Mouse (Mus musculus): ENCODE data around the gene Noa1. TPM values are rescaled to one million over a fixed set of nuclear protein-coding genes. Genes with fewer than 3 reads are reported as not detected.
A peak's percentile ranks its signal among the peaks of the same experiment; 100 is the strongest.

Noa1 gene
- total RNA-seq (2018; cell fraction: chromatin; rRNA removed) = 10 to 100 TPM in 6 of 26 experiments, 1 to 10 TPM in 20; 2.4 to 16.2 (median 7.5) TPM
- total RNA-seq (2018; cell fraction: cytosol; rRNA removed) = 10 to 100 TPM in 22 of 26 experiments, 1 to 10 TPM in 4; 8.6 to 15.9 (median 11.5) TPM
- total RNA-seq (2018; cell fraction: nucleus; rRNA removed) = 10 to 100 TPM in 6 of 26 experiments, 1 to 10 TPM in 20; 3.2 to 13.7 (median 8.3) TPM
- 8.2 to 15.4 TPM (median 8.7 TPM) in 3 replicates for polyA plus RNA-seq (2018)

DNA sequence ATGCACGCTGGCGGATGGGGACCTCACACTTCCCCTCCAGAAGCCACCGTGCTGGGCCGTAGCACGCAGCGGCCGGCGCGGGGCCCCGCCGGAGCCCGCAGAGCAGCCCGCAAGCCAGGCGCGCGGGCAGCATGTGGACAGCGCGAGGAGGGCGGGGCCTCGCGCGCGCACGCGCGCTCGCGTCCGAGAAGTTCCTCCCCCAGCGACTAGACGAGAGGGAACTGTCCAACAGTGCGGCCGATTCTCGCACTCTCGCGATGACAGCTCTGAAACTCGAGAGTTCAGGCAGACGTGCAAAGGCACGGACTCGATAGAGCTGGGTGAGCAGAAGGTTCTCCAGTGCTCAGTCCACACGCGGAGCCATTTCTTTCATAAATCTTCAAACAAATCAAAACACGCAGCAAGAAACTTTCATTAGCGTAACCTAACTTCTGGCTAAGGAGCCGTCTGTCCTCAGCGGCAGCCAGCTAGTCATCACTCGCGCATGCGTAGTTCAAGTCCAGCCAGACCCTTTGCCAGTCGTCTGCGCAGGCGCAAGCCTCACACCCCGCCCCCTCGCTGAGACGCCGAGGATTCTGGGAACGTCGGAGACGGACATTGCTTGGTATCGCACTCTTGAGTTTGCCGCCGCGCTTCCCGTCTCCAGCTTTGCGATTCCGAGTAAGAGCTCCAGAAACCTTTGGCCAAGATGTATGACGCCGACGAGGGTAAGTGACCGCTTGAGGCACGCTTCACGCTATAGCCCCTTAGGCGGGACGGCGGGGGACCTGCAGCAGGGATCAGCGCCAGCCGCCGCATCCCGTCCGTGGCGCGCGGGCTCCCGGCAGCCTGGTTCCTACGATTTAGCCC lies at the start of gene Noa1, which contains the start of gene Polr2b:
Gene Noa1 (minus strand): TSS at position 161 of the 849 bp plus-strand sequence.
Gene Polr2b (plus strand): TSS at position 224 of the 849 bp plus-strand sequence.
- under 1% methylated on average over 81 of the region's 85 CpGs for WGBS (ENCODE audit: missing documents)
- Histone ChIP-seq H3K4me3 (ENCODE audit: inconsistent target) (peak within 1 kb of the TSS; percentile 63), H3K27ac (peak within 1 kb of the TSS; percentile 76), H3K79me2 (ENCODE audit: inconsistent target) (peaks cover 64% of the 10 kb centered on the region), H3K36me3 (ENCODE audit: inconsistent target) (peaks cover 21% of the 10 kb centered on the region; the same call in 1 of the 2 replicates)

DNA sequence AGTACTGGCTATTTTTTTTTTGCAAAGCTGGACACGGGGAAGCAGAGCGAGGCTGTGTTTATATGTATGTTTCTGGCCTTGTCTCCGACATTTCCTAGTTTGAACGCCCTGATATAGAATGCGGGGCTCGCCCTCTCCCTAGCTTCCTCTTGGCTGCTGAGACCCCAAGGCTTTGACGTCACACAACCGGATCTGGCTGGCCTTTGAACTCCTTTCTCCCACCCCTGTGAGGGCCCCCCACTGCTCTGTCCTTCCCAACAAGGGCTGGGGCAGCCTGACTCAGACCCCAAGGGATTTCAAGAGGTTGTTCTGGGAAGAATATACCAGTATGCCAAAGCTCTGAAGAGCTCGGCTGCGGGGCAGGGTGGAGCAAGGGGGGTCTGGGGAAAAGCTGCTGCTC lies 48.5 kb upstream of the Noa1 start:
- Histone ChIP-seq H3K27ac (no peak overlapping the region), H3K4me3 (ENCODE audit: inconsistent target) (peak overlapping the region; percentile 46), H3K36me3 (ENCODE audit: inconsistent target) (no peaks in the 10 kb centered on the region), H3K79me2 (ENCODE audit: inconsistent target) (no peaks in the 10 kb centered on the region)
- WGBS (ENCODE audit: missing documents) = 6% methylated on average over 10 of the region's 10 CpGs

DNA sequence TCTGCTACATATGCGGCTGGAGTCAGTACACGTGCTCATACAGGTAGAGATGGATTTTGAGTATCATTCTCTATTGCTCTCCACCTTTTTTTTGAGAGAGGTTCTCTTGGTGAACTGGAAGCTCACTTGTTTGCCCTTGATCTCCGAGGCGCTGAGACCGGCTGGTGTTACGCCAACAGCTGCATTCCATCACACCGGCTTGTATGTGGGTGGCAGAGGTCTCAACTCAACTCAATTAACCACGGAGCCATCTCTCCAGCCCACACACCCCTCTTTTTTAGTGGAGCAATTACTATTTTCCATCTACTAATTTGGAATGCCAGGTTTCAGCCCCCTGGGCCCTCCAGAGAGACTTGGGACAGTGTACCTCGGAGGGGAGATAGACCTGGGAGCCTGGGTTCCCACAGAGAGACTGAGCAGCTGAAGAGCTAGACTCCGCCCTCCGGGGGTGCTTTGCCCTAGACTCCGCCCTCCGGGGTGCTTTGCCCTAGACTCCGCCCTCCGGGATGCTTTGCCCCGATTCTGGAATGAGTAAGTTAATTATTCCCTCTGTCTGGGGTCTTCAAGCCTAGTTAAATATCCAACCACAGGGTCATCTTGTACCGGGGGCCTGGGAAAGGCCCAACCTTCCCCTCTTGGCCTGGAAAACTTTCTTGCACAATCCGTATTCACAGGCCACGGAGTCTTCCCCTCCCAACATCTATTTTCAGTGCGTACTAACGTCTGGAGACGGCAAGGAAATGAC lies 47.7 kb upstream of the Noa1 start:
- Histone ChIP-seq H3K36me3 (ENCODE audit: inconsistent target) (no peaks in the 10 kb centered on the region), H3K79me2 (ENCODE audit: inconsistent target) (no peaks in the 10 kb centered on the region), H3K27ac (no peak overlapping the region), H3K4me3 (ENCODE audit: inconsistent target) (peak overlapping the region; percentile 46)
- WGBS (ENCODE audit: missing documents) = 30% methylated on average over 22 of the region's 22 CpGs

DNA sequence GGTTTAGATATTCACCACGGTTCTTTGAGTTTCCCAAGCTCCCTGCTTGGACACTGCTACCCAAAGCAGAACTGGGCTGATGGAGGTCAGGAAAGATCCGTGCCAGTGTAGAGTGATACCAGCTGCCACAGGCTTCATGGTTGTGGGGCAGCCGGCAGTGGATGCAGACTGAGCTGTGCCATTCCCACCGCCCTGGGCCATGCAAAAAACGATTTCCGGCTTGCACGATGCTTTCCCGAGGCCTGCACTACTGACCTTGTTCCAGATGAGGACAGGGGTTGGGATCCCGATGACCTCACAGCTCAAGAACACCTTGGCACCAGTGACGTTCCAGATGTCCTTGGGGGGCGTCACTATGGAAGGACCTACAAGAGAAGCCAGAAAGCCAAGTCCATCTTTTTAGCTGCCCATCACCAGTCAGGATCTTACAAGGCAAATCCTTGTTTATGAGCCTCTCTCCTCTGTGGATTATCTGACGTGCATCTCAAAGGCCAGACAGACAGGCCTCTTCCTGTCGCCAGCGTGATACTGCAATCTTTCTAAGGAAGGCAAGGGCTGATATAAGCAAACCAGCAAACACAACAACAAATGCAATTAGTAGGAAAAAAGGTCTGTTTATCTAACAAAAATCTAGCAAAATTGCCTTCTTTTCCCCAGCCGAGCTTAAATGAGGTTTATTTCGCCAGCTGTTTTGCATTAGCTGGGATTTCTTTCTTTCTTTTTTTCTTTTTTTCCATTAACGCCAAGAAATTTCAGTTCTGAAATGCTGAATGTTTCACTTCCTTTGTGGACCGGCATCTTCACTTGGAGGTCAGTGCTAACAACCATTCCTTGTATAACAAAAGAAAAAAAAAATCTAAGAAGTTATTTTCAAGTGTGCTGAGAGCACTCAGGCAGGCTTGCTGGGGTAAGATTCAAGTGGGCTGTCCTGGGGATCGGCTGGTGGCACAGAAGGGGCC lies 45.7 kb upstream of the Noa1 start:
- Histone ChIP-seq H3K27ac (no peak overlapping the region), H3K79me2 (ENCODE audit: inconsistent target) (no peaks in the 10 kb centered on the region)

DNA sequence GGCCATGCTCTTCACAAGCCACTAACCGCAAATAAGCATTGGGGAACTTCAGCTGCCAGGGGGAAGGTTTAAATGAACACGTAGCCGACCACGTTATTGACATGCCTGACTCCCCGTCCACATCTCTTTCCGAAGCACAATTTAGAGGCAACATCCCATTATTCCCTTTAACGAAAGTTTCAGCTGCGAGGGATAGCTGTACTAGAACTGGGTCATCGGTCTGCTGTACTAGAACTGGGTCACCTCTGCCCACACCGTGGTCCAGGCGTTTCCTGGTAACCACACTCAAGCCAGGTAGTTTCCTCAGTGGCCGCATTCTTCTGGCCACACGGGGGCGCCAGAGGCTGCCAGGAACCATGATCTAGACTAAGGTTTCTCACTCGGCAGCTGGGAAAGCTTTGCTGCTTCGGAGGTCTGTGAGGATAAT lies 44.5 kb upstream of the Noa1 start:
- no peaks in the 10 kb centered on the region for H3K79me2 ChIP-seq (ENCODE audit: inconsistent target)
- whole genome bisulfite sequencing (ENCODE audit: missing documents) = 3% methylated on average over 16 of the region's 16 CpGs
- no peaks in the 10 kb centered on the region for H3K36me3 ChIP-seq (ENCODE audit: inconsistent target)
- no peak overlapping the region for H3K27ac ChIP-seq
- H3K4me3 ChIP-seq (ENCODE audit: inconsistent target) = no peak overlapping the region

More for the DNA sequence above, 45.7 kb upstream of the Noa1 start:
- Histone ChIP-seq H3K4me3 (ENCODE audit: inconsistent target) (no peak overlapping the region), H3K36me3 (ENCODE audit: inconsistent target) (no peaks in the 10 kb centered on the region)
- WGBS (ENCODE audit: missing documents) = 83% methylated on average over 19 of the region's 19 CpGs

DNA sequence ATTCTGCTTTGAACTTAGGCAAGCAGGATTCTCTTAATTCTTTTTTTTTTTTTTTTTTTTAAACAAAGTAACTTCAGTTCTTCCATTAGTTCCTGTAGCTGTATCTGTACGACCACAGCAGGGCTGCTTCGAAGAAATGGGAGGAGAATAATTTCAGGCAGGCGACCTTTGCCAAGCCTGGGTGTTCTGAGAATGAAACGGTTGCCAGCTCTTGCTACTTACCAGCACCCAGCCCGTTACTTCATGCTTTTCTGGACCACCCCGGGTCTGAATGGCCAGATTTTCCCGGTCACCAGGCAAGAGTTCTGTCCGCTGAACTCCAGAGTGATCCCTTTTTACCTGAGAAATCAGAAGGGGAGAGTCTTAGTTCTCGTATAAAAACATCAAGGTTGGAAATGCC lies 41.8 kb upstream of the Noa1 start:
- no peak overlapping the region for H3K27ac ChIP-seq
- WGBS (ENCODE audit: missing documents) = 90% methylated on average over 9 of the region's 9 CpGs
- no peak overlapping the region for H3K4me3 ChIP-seq (ENCODE audit: inconsistent target)
- no peaks in the 10 kb centered on the region for H3K79me2 ChIP-seq (ENCODE audit: inconsistent target)
- peaks cover 24% of the 10 kb centered on the region for H3K36me3 ChIP-seq (ENCODE audit: inconsistent target)

DNA sequence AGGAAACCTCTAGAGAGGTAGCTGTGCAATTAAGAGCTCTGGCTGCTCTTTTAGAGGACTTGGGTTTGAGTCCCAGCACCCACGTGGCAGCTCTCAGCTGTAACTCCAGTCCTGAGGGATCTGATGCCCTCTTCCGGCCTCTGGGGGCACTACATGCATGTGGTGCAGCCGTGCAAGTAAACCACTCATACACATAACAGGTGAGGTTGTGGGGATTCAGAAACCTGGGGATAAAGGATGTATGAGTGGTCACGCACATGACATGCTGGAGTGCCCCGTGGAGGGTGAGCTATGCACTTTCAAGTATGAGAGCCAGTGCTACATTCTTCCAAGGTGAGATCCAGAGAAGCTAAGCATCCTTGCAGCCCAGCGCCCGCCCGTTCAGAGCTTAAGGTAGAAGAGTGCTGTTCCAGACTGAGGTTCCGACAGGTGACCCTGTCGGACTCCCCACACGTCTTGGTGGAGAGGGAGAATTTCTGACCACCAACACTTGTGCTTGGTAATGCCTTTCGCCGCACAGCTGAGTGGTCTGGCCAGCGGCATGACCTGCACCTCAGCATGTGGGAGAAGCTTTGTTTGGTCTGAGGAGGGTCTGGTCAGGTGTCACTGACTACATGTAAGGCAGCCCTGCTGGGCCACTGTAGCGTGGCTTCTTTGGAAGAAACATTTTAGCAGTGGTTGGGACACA lies 40.2 kb upstream of the Noa1 start:
- Histone ChIP-seq H3K36me3 (ENCODE audit: inconsistent target) (peaks cover 39% of the 10 kb centered on the region), H3K27ac (no peak overlapping the region), H3K4me3 (ENCODE audit: inconsistent target) (no peak overlapping the region), H3K79me2 (ENCODE audit: inconsistent target) (no peaks in the 10 kb centered on the region)
- 96% methylated on average over 15 of the region's 15 CpGs for WGBS (ENCODE audit: missing documents)

DNA sequence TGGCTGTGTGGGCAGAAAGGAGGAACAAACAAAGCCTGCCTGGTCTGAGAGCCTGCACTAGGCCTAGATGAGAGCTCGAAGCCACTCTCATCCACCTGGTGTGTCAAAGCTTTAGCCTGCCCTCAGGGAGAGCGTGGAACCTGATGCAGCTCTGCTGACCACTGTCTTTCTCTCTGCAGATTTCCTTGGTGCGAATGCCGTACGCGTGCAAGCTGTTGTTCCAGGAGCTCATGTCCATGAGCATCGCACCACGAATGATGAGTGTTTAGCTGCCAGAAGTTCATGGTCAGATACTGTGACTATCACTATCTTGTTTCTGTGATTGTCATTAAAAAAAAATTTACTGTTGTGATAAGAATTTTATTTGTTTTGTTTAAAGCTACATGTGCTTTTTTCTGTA lies 39.0 kb upstream of the Noa1 start:
- Histone ChIP-seq H3K27ac (no peak overlapping the region), H3K36me3 (ENCODE audit: inconsistent target) (peaks cover 50% of the 10 kb centered on the region), H3K79me2 (ENCODE audit: inconsistent target) (no peaks in the 10 kb centered on the region), H3K4me3 (ENCODE audit: inconsistent target) (no peak overlapping the region)
- 98% methylated on average over 8 of the region's 8 CpGs for WGBS (ENCODE audit: missing documents)

DNA sequence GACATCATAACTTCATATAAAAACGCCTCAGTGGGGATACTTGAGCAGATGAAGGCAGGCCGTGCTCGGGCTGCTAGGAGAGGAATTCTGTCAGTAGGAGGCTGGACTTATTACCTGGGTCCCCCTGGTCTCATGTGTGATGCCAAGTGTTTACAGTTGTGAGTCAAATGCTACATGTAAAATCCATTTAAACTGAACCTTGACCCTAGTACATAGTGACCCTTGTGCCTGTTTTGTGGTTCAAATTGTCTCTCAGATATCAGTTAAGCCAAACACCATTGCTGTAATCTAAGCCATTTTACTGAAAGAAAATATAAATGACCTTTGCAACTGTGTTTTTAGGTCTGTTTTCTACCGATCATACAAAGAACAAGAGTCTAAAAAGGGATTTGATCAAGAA lies 30.1 kb upstream of the Noa1 start:
- Histone ChIP-seq H3K4me3 (ENCODE audit: inconsistent target) (no peak overlapping the region), H3K79me2 (ENCODE audit: inconsistent target) (no peaks in the 10 kb centered on the region), H3K27ac (no peak overlapping the region), H3K36me3 (ENCODE audit: inconsistent target) (peaks cover 88% of the 10 kb centered on the region)
- WGBS (ENCODE audit: missing documents) = 90% methylated on average over 4 of the region's 4 CpGs

DNA sequence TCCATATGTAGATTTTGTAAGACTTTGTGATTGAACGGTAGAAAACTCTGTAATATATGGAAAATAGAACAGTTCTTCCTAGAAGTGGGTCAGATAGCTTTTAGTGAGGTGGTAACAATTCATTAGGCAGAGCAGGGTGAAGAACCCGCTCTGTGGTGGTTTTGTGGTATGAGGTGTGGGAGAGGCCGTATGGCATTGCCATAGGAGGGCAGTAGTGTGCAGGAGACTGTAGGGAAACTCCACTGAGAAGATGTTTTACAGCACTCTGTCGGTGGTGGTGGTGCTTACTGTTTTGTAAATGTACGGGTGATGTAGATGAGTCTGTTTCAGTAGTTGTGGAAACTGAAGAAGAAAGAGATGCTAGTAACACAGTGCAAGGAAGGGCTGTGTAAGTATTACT lies 20.3 kb upstream of the Noa1 start:
- WGBS (ENCODE audit: missing documents) = 68% methylated on average over 5 of the region's 5 CpGs

DNA sequence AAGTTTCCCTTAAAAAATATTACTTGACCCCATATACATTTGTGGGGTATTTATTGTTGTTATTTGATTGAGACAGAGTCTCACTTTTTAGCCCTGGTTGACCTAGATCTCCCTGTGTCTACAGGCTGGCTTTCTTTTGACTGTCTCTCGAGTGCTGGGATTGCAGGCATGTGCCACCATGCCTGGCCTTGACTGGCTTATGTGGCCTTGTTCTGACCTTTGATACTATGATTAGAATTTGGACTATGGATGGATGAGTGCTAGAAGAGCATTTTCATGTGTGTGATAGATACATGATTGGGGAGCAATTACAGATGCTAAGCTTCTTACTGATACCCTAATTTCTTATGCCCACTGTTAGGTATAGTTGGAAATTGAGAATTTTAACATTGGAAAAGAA lies 15.1 kb upstream of the Noa1 start:
- Histone ChIP-seq H3K36me3 (ENCODE audit: inconsistent target) (peaks cover 91% of the 10 kb centered on the region), H3K4me3 (ENCODE audit: inconsistent target) (no peak overlapping the region), H3K27ac (no peak overlapping the region), H3K79me2 (ENCODE audit: inconsistent target) (no peaks in the 10 kb centered on the region)
- 80% methylated on average over 1 of the region's 1 CpGs for WGBS (ENCODE audit: missing documents)

More for the DNA sequence above, 20.3 kb upstream of the Noa1 start:
- no peak overlapping the region for H3K27ac ChIP-seq
- no peak overlapping the region for H3K4me3 ChIP-seq (ENCODE audit: inconsistent target)
- H3K79me2 ChIP-seq (ENCODE audit: inconsistent target) = no peaks in the 10 kb centered on the region
- H3K36me3 ChIP-seq (ENCODE audit: inconsistent target) = peaks cover 93% of the 10 kb centered on the region

DNA sequence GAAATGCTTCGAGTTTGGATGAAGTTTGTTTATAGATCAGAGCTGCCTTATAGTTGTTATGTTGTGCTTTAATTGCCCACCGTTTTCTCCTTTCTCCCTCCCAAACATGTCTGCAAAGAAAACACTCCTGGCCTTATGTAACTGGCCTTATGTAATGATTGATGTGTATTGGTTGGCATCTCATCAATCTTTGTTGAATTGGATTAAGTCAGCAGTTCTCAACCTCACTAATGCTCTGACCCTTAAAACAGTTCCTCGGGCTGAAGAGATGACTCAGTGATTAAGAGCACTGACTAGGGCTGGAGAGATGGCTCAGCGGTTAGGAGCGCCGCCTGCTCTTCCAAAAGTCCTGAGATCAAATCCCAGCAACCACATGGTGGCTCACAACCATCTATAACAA lies 5.1 kb upstream of the Noa1 start:
- no peak overlapping the region for H3K27ac ChIP-seq
- no peak overlapping the region for H3K4me3 ChIP-seq (ENCODE audit: inconsistent target)
- peaks cover 45% of the 10 kb centered on the region for H3K79me2 ChIP-seq (ENCODE audit: inconsistent target)
- peaks cover 36% of the 10 kb centered on the region for H3K36me3 ChIP-seq (ENCODE audit: inconsistent target)
- 96% methylated on average over 6 of the region's 6 CpGs for WGBS (ENCODE audit: missing documents)

DNA sequence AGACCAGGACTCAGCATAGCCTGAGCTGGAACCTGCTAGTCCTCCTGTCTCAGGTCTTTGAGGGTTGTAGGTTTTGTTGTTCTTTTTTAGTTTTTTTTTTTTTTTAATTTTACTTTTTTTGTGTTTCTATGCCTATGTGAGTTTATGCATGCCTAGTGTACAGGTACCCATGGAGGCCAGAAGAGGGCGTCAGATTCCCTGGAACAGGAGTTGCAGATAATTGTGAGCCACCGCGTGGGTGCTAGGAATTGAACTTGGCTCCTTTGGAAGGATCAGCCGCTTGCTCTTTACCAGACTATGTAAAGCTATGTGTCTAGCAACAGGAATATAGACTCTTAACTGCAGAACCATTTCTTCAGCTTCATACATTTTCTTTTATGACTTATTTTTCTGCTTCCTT lies 4.3 kb upstream of the Noa1 start:
- WGBS (ENCODE audit: missing documents) = 96% methylated on average over 4 of the region's 4 CpGs
- Histone ChIP-seq H3K79me2 (ENCODE audit: inconsistent target) (peaks cover 45% of the 10 kb centered on the region), H3K36me3 (ENCODE audit: inconsistent target) (peaks cover 28% of the 10 kb centered on the region), H3K27ac (no peak overlapping the region), H3K4me3 (ENCODE audit: inconsistent target) (no peak overlapping the region)
